Mouse (Mus musculus) lung, adult 2 months (tissue): ENCODE measurements around the gene Tpra1.

ENCODE experiments used
- CTCF ChIP-seq: fragments of 200-500 bp; IDR thresholded peaks from 2 replicates; pipeline ENCODE4 v1.5.1; 2011; ENCODE audit warnings: mild to moderate bottlenecking, low read length, control low read depth; ENCODE audit not compliant: insufficient read depth
- POLR2A ChIP-seq: fragments of 200-500 bp; IDR thresholded peaks from 2 replicates; pipeline ENCODE4 v1.6.1; 2011; ENCODE audit warnings: low read depth, mild to moderate bottlenecking, control low read depth, low read length, borderline replicate concordance; ENCODE audit errors: extremely low read depth

GRCm38 (mm10) chr6:88874868-88875508, 27.1 kb upstream of the Tpra1 start, which contains the start of gene Podxl2:
- no peak for TF ChIP-seq CTCF
- no peak for TF ChIP-seq POLR2A
